Mouse (Mus musculus) forebrain, postnatal 0 days (tissue): ENCODE measurements at regions not wholly inside any gene's neighbourhood (a gene's known extent, or its start where the extent isn't known, plus 50 kb on each side); places are given as distances from the start of the nearest gene placed in this dataset.

Source experiments
- ATAC-seq: fragments of 200-750 bp; cut with Nextera tagmentation; 2 replicates; pipeline ENCODE4 v1.8.0; 2017; ENCODE audit warnings: mild to moderate bottlenecking, moderate library complexity
- DNase-seq: peaks from one replicate; pipeline ENCODE4 v3.0.0-alpha.2; 2015
- H3K27ac ChIP-seq: fragments of 300-500 bp; sonication (generic); 2 replicates; pipeline ENCODE4 v1.5.1; 2014; ENCODE audit warnings: low read depth, mild to moderate bottlenecking, antibody characterized with exemption, low read length, moderate library complexity, mixed read lengths
- H3K27me3 ChIP-seq: fragments of 300-500 bp; sonication (generic); 2 replicates; pipeline ENCODE4 v1.6.1; 2014; ENCODE audit warnings: mild to moderate bottlenecking, low read length, mixed read lengths; ENCODE audit not compliant: insufficient read depth
- H3K36me3 ChIP-seq: fragments of 300-500 bp; sonication (generic); 2 replicates; pipeline ENCODE4 v1.6.1; 2014; ENCODE audit warnings: mild to moderate bottlenecking, moderate library complexity; ENCODE audit not compliant: insufficient read depth
- H3K4me1 ChIP-seq: fragments of 300-500 bp; sonication (generic); 2 replicates; pipeline ENCODE4 v1.6.1; 2014; ENCODE audit warnings: antibody characterized with exemption; ENCODE audit not compliant: insufficient read depth
- H3K4me2 ChIP-seq: fragments of 300-500 bp; sonication (generic); 2 replicates; pipeline ENCODE4 v1.6.1; 2014; ENCODE audit warnings: low read depth, mild to moderate bottlenecking, moderate library complexity
- H3K4me3 ChIP-seq: fragments of 300-500 bp; sonication (generic); 2 replicates; pipeline ENCODE4 v1.5.1; 2014; ENCODE audit warnings: low read depth, low read length, mixed read lengths
- H3K9ac ChIP-seq: fragments of 300-500 bp; sonication (generic); 2 replicates; pipeline ENCODE4 v1.6.1; 2014; ENCODE audit warnings: mild to moderate bottlenecking
- H3K9me3 ChIP-seq: fragments of 300-500 bp; sonication (generic); 2 replicates; pipeline ENCODE4 v1.6.1; 2016; ENCODE audit warnings: low read length
- CTCF ChIP-seq: sonication (generic); IDR thresholded peaks from 2 replicates; pipeline ENCODE4 v1.5.1; 2016; ENCODE audit warnings: antibody characterized with exemption, control low read depth, low read depth
- WGBS: fragments of 180-500 bp; shearing (Covaris S2); extraction: QIAGEN DNeasy Blood & Tissue Kit; methylation state at CpG from one replicate; pipeline ENCODE4 v1.1.7; 2014; 5-methylcytosine and 5-hydroxymethylcytosine counted together

DNA sequence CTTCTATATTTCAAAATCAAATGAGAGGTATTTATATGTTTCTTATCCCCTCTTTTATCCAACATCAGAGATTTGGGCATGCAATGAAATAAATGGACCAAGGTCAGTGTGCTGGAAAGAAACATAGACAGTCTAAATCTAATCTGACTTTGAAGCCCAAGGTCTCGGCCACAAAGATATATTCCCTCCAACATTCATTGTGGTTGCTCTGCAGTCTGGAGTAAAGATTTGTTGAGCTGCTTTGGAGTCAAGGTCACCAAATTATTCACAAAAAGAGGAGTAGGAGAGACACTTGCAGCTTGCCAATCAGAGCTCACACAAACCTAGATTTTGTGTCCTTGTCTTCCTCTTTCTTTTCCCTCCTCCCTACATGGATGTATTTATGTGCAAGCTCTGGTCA, 304.2 kb upstream of the Itga1 start:
- Histone ChIP-seq H3K4me1 (no peaks in the 10 kb centered on the region), H3K27ac (no peak overlapping the region), H3K4me3 (no peak overlapping the region), H3K36me3 (no peaks in the 10 kb centered on the region), H3K9me3 (no peaks in the 10 kb centered on the region), H3K27me3 (no peaks in the 10 kb centered on the region), H3K9ac (no peak overlapping the region), H3K4me2 (no peak overlapping the region)
- 85% methylated on average over 1 of the region's 1 CpGs for WGBS
- ATAC-seq (no peak), DNase-seq (no peak)
- TF ChIP-seq CTCF, result no peak

DNA sequence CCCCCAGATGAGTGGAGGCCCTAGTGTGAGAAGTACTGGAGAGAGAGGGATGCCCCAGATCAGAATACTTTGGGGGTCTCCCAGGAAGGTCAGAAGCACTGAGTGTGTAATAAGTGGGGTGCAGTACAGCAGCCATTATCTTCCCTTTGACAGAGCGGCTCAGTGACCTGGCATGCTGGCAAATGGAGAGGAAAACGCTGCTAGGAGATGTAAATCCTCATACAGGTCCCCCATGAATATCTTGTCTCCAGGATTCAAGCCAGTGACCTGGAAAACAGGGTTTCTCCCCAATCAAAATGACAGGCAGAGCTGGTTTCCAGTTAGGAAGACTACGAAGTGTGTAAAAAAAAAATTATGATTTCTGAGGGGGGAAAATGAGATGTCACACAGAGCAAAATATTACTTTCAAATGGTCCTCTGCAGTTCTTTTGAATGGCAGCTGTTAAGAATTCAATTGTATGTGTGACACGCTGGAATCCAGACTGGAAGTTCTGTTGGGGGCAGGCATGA, 299.0 kb upstream of the Itga1 start:
- no peak for DNase-seq
- TF ChIP-seq CTCF, result no peak
- H3K9ac ChIP-seq, result no peak overlapping the region
- WGBS, result 45% methylated on average over 4 of the region's 4 CpGs
- no peaks in the 10 kb centered on the region for H3K4me1 ChIP-seq
- no peak overlapping the region for H3K4me2 ChIP-seq
- no peaks in the 10 kb centered on the region for H3K36me3 ChIP-seq
- H3K27ac ChIP-seq, result no peak overlapping the region
- no peak overlapping the region for H3K4me3 ChIP-seq
- no peak for ATAC-seq
- no peaks in the 10 kb centered on the region for H3K9me3 ChIP-seq
- no peaks in the 10 kb centered on the region for H3K27me3 ChIP-seq

DNA sequence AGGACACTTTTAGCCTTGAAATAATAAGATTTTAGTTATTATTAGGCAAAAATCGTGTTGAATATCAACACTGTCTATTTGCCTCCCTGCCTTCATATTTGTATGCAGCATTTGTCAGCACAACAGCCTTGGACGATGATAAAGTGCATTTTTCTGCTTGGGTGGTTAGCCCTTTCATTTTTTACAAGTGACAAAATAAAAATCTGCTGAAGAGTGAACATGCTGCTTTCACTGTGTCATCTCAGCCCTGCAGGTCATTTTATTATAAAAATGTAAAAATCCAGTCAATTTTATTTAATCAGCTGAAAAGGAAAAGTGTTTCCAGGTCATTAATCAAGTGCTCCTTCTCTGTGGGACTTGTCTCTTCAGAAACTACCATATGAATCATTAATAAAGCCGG, 277.9 kb upstream of the Itga1 start:
- TF ChIP-seq CTCF, result no peak
- ATAC-seq, result no peak
- H3K4me1 ChIP-seq, result no peaks in the 10 kb centered on the region
- H3K9ac ChIP-seq, result no peak overlapping the region
- 55% methylated on average over 3 of the region's 3 CpGs for WGBS
- DNase-seq, result no peak
- H3K4me3 ChIP-seq, result no peak overlapping the region
- no peak overlapping the region for H3K27ac ChIP-seq
- H3K27me3 ChIP-seq, result no peaks in the 10 kb centered on the region
- H3K9me3 ChIP-seq, result no peaks in the 10 kb centered on the region
- H3K36me3 ChIP-seq, result no peaks in the 10 kb centered on the region
- no peak overlapping the region for H3K4me2 ChIP-seq

DNA sequence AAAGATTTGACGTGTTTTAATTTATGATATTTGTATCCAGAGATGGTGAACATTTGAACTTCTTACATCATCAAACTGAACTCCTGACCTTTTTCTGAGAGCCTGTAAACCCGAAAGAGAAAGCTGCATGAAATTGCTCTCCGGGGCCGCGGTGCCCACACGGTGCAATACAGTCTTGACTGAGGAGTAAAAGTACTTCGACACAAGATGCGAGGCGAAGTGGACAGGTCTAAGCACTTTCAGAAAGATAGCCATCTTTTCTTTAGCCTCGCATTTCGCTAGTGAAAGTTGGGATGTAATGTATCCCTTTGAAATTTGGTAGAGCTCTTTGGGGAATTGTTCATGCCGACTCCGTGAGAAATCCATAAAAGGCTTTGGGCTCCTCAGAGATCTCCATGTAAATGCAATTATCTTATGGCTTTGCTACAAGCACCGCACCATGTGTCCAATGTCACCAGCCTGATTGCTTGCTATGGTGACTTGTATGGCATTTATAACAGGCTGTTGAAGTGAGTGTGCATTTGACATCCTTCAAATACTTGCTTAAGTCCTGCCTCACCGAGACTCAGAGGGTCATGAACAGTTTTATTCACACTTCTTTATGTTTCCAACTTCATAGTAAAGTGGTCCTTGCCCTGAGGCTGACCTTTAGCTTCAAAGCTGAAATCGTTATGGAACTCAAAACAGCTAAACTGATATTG, 274.6 kb upstream of the Itga1 start:
- 84% methylated on average over 16 of the region's 16 CpGs for WGBS
- H3K4me1 ChIP-seq, result no peaks in the 10 kb centered on the region
- no peaks in the 10 kb centered on the region for H3K9me3 ChIP-seq
- no peak overlapping the region for H3K4me3 ChIP-seq
- H3K4me2 ChIP-seq, result no peak overlapping the region
- no peaks in the 10 kb centered on the region for H3K27me3 ChIP-seq
- TF ChIP-seq CTCF, result no peak
- no peak for ATAC-seq
- H3K27ac ChIP-seq, result no peak overlapping the region
- no peak for DNase-seq
- no peak overlapping the region for H3K9ac ChIP-seq
- H3K36me3 ChIP-seq, result no peaks in the 10 kb centered on the region

DNA sequence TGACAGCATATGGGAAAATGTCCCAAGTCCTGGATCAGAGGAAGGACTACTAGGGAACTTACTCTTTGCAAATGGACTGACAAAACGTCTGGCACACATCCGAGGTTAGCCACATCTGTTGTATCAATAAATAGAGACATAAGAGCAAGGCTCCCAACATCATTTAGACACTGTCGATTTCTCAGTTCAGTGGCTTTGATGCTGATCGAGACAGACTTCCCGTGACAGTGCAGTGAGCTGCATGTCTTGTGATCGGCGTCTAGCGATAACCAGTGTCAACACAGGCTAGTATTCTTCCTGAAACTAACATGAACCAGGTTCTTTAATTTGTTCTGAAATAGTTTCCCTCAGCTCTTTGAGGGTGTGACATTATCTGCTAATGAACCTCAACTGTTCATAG, 259.7 kb upstream of the Itga1 start:
- no peaks in the 10 kb centered on the region for H3K4me1 ChIP-seq
- no peak for TF ChIP-seq CTCF
- H3K9ac ChIP-seq, result no peak overlapping the region
- no peak overlapping the region for H3K4me2 ChIP-seq
- H3K4me3 ChIP-seq, result no peak overlapping the region
- DNase-seq (no peak), ATAC-seq (no peak)
- no peaks in the 10 kb centered on the region for H3K9me3 ChIP-seq
- no peaks in the 10 kb centered on the region for H3K27me3 ChIP-seq
- no peak overlapping the region for H3K27ac ChIP-seq
- 82% methylated on average over 8 of the region's 8 CpGs for WGBS
- H3K36me3 ChIP-seq, result no peaks in the 10 kb centered on the region

DNA sequence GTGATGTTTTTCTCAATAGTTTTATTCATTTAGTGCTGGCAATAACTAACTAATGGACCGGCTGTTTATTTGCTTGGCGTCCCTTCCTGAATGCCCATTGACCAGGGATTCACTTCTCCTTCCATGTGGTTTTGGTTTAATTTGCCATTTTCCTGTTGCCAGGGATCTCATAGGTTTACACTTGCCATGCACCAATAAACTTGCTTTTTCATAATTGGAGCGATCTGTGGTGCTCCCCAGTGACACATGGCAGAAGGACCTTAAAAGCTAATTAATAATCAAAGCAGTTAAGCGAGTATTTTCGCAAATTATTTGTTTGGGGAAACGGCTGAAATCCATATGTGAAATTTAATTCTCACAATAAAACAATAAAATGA, 245.2 kb upstream of the Itga1 start:
- H3K9ac ChIP-seq, result no peak overlapping the region
- peak overlapping the region; percentile 0; the same call in 1 of the 2 replicates for H3K4me3 ChIP-seq
- ATAC-seq, result no peak
- no peak for TF ChIP-seq CTCF
- 66% methylated on average over 6 of the region's 6 CpGs for WGBS
- H3K27me3 ChIP-seq, result no peaks in the 10 kb centered on the region
- H3K9me3 ChIP-seq, result no peaks in the 10 kb centered on the region
- H3K36me3 ChIP-seq, result no peaks in the 10 kb centered on the region
- H3K4me2 ChIP-seq, result peak overlapping the region; percentile 3; the same call in 1 of the 2 replicates
- H3K4me1 ChIP-seq, result no peaks in the 10 kb centered on the region
- DNase-seq, result no peak
- no peak overlapping the region for H3K27ac ChIP-seq

DNA sequence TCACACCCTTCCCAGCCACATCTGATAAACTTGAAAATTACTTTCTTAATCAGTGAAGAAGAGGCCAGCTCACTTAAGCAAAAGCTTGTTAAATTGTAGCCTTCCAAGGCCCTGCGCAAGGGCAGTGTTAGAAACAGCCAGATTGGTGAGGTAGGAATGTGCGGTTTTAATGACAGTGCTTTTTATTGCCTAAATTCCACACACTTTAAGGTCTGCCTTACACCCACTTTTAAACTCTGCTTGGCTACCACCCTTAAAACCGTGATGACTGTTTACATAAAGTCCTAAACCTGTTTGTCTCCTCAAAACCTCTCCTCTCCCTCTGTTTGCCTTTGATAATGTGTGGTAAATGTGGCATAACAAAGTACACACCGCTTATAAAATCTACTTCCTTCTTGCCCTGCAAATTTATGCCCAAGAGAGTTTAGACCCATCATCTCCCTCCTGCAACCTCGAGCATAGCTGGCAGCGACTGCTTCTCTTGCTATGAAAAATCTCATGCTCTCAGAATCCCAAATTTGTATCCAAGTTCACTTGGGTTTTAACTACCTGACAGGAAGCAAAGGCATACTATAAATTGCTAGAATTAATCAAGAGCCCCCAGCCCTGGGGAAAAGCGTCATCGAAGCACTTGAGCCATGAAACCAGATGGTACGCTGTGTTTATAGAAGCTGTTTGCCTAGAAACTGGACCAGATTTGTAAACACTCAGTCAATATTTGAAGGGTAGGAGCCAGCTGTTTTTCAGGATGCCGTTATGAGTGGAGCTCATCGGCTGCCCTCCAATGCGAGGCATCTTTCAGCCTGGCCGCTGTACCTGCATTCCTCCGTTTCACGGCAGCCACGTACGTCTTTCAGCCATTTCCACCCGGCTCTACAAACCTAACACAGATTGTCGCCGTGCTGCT, 244.6 kb upstream of the Itga1 start:
- Histone ChIP-seq H3K27ac (no peak overlapping the region), H3K27me3 (no peaks in the 10 kb centered on the region), H3K36me3 (no peaks in the 10 kb centered on the region), H3K9me3 (no peaks in the 10 kb centered on the region), H3K4me2 (peak overlapping the region; percentile 3; the same call in 1 of the 2 replicates), H3K4me1 (no peaks in the 10 kb centered on the region), H3K9ac (no peak overlapping the region), H3K4me3 (no peak overlapping the region; the same call in 1 of the 2 replicates)
- DNase-seq (peak; percentile 29), ATAC-seq (peak; percentile 25; the same call in 1 of the 2 replicates)
- no peak for TF ChIP-seq CTCF
- WGBS, result 69% methylated on average over 20 of the region's 20 CpGs
